ENCODE assay signal across 9 mouse cellular contexts in the genomic region with DNA sequence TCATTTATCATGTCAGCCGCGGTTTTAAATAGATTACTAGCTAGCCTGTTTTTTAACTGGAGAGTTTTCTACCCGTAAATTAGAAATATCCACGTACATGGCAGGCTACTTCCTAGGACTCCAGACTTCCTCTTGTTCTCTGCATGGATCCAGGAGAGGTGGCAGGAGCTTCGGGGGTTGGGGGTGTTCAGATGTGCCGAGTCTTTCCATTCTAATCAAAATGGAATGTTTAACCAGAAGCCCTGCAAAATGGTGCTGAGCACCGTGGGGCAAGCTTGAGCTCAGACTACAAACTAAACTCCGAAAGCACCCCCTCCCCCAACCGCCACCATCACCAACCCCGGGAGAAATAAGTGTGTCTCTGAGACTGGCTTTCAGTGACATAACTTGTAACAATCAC.
DNase-seq lines count a peak whose midpoint lies in the region; ATAC-seq and TF ChIP-seq lines count a peak whose summit lies in the region.
"Had no signal": no experiment of that assay in that cellular context is flagged by ENCODE, and none has a peak within 500 bp of the region (broad histone marks: within the 10 kb centered on the region; RNA-seq: fewer than 3 reads in every experiment).

No protein-coding gene starts in this region.

- H3K4me3 ChIP-seq in kidney, embryonic 15.5 days (replicated peaks), result peak overlapping the region; percentile 24
- H3K4me3 ChIP-seq in forebrain, embryonic 10.5 days, result peak overlapping the region; percentile 50
- H3K4me3 ChIP-seq in limb, embryonic 12.5 days (replicated peaks), result peak overlapping the region; percentile 38
- peak overlapping the region; percentile 20 for H3K4me3 ChIP-seq in neural tube, embryonic 11.5 days (ENCODE audit: low read depth, low read length)
- H3K4me3 ChIP-seq in lung, adult 2 months (replicated peaks; ENCODE audit: extremely low read depth, low read depth, low read length), result no peak overlapping the region

- no peak for TF ChIP-seq POLR2A in lung, adult 2 months (IDR thresholded peaks at IDR 0.05; ENCODE audit: borderline replicate concordance, extremely low read depth, low read depth, low read length)

- no peak for DNase-seq in kidney, postnatal 36 days
- no peak for DNase-seq in forebrain, embryonic 10.5 days (ENCODE audit: extremely low spot score, low spot score)
- DNase-seq in neural tube, embryonic 11.5 days (ENCODE audit: low spot score), result no peak
- DNase-seq in frontal cortex, postnatal 14 days (ENCODE audit: low spot score in 2 of 2), result no peak
- DNase-seq in left cerebral cortex, adult 18-20 months (ENCODE audit: low spot score in 2 of 2), result no peak
- no peak for DNase-seq in lung, adult 2 months
- DNase-seq: lung, postnatal 14 days had no signal

- 14% methylated on average over 10 of the region's 10 CpGs for WGBS in kidney, embryonic 15.5 days
- WGBS in forebrain, embryonic 10.5 days, result 12% methylated on average over 10 of the region's 10 CpGs
- WGBS in limb, embryonic 12.5 days, result 11% methylated on average over 10 of the region's 10 CpGs
- 15% methylated on average over 10 of the region's 10 CpGs for WGBS in neural tube, embryonic 11.5 days
- 7% methylated on average over 10 of the region's 10 CpGs for WGBS in lung, adult 2 months

- peaks cover 78% of the 10 kb centered on the region for H3K27me3 ChIP-seq in kidney, embryonic 15.5 days
- H3K27me3 ChIP-seq in forebrain, embryonic 10.5 days (ENCODE audit: poor library complexity, severe bottlenecking), result peaks cover 69% of the 10 kb centered on the region
- H3K27me3 ChIP-seq in limb, embryonic 12.5 days, result peaks cover 48% of the 10 kb centered on the region
- H3K27me3 ChIP-seq in neural tube, embryonic 11.5 days (ENCODE audit: control insufficient read depth, insufficient read depth, low read length), result peaks cover 5% of the 10 kb centered on the region

- H3K9me3 ChIP-seq in kidney, embryonic 15.5 days (replicated peaks), result no peaks in the 10 kb centered on the region
- H3K9me3 ChIP-seq in forebrain, embryonic 10.5 days, result peaks cover 4% of the 10 kb centered on the region; the same call in 1 of the 2 replicates
- 0 out of 2 replicates have a peak, but pooled peaks cover 4% of the 10 kb centered on the region for H3K9me3 ChIP-seq in limb, embryonic 12.5 days
- no peaks in the 10 kb centered on the region for H3K9me3 ChIP-seq in neural tube, embryonic 11.5 days (ENCODE audit: control insufficient read depth, low read length)

- H3K4me1 ChIP-seq in kidney, embryonic 15.5 days, result peaks cover 21% of the 10 kb centered on the region
- peaks cover 28% of the 10 kb centered on the region for H3K4me1 ChIP-seq in forebrain, embryonic 10.5 days
- peaks cover 17% of the 10 kb centered on the region for H3K4me1 ChIP-seq in limb, embryonic 12.5 days (replicated peaks)
- H3K4me1 ChIP-seq in neural tube, embryonic 11.5 days (ENCODE audit: control insufficient read depth, insufficient read depth, low read length), result peaks cover 12% of the 10 kb centered on the region
- peaks cover 2% of the 10 kb centered on the region; the same call in 1 of the 2 replicates for H3K4me1 ChIP-seq in lung, adult 2 months (ENCODE audit: control insufficient read depth, insufficient read depth, low read length)

- no peak for ATAC-seq in kidney, embryonic 15.5 days (replicated peaks; ENCODE audit: low FRiP score)
- ATAC-seq in limb, embryonic 12.5 days (ENCODE audit: insufficient number of reproducible peaks, insufficient read depth, low FRiP score, low TSS enrichment, low read depth), result no peak
- no peak for ATAC-seq in neural tube, embryonic 11.5 days (ENCODE audit: insufficient read depth, low FRiP score, low TSS enrichment)

- peak overlapping the region; percentile 64 for H3K4me2 ChIP-seq in kidney, embryonic 15.5 days
- peak overlapping the region; percentile 74 for H3K4me2 ChIP-seq in limb, embryonic 12.5 days
- peak overlapping the region; percentile 55 for H3K4me2 ChIP-seq in neural tube, embryonic 11.5 days (ENCODE audit: low read depth)

- no peak overlapping the region for H3K27ac ChIP-seq in kidney, embryonic 15.5 days
- H3K27ac ChIP-seq in forebrain, embryonic 10.5 days, result peak overlapping the region; percentile 74
- H3K27ac ChIP-seq in limb, embryonic 12.5 days, result no peak overlapping the region
- H3K27ac ChIP-seq in neural tube, embryonic 11.5 days (ENCODE audit: low read depth, low read length), result no peak overlapping the region

- peak overlapping the region; percentile 21; the same call in 1 of the 2 replicates for H3K9ac ChIP-seq in kidney, embryonic 15.5 days
- H3K9ac ChIP-seq in limb, embryonic 12.5 days (replicated peaks), result 0 out of 2 replicates have a peak overlapping the region, but pooled peaks have one; percentile 52
- no peak overlapping the region for H3K9ac ChIP-seq in neural tube, embryonic 11.5 days (ENCODE audit: low read length)

- H3K36me3 ChIP-seq in kidney, embryonic 15.5 days, result no peaks in the 10 kb centered on the region
- no peaks in the 10 kb centered on the region for H3K36me3 ChIP-seq in forebrain, embryonic 10.5 days (replicated peaks)
- H3K36me3 ChIP-seq in limb, embryonic 12.5 days, result no peaks in the 10 kb centered on the region
- no peaks in the 10 kb centered on the region for H3K36me3 ChIP-seq in neural tube, embryonic 11.5 days (ENCODE audit: control insufficient read depth, insufficient read depth, low read length)

- TF ChIP-seq CTCF in lung, adult 2 months (IDR thresholded peaks at IDR 0.05; ENCODE audit: insufficient read depth, low read length), result no peak
